Mouse (Mus musculus): ENCODE data around the gene Cmtm2a. TPM values are rescaled to one million over a fixed set of nuclear protein-coding genes. Genes with fewer than 3 reads are reported as not detected.
"Not testable (repeated sequence)": the region's sequence is repeated elsewhere in the genome, so short reads cannot be mapped to it uniquely, and the experiment has no call there.

Gene Cmtm2a
- polyA plus RNA-seq, 1 experiment = not detected

GRCm38 (mm10) chr8:104333786-104334185 is 40.8 kb upstream of the Cmtm2a start:
- TF ChIP-seq GATA1 (IDR thresholded peaks at IDR 0.05; ENCODE audit: borderline replicate concordance, low read length) = no peak
- no peak for TF ChIP-seq FLI1 (IDR thresholded peaks at IDR 0.05; ENCODE audit: low read length)

DNA sequence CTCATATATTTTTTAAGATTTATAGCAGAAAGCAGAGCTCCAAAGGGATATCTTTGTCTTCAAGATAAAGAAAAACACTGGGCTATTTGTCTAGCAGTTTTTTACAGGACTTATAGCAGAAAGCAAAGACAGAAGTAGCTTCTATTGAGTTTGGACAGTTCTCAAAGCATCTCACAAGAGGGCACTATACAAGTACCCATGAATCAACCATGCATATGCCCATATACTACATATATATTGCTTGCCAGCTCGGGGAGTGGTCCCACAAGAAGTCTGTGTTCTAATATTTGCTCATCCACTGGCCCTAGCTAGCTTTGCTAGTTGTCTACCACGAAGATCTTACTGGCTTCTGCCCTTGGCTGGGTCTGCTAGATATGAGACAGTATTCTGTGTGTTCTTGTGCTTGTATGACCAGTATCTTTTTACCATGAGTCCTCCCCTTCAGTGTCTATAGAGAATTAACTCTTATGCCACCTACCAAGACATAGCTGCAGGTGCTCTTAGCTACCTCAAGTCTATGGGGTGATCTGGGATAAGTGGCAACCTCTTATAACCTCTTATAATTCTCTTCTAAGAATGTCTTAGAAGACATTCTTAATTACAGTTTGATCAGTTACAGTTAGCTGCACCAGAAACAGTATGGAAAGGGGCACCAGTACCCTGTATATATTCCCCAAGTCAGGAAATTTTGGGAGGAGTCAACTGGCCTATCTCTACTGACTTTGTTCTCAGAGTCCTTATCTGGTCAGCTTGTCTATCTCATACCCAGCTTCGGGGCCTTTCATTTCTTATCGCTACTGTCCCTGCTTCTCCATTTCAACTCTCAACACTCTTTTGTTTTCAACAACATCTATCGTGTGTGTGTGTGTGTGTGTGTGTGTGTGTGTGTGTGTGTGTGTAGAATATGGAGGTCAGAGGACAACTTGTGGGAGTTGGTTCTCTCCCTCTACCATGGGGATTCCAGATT is 40.0 kb upstream of the Cmtm2a start:
- peaks cover 8% of the 10 kb centered on the region; the same call in 1 of the 2 replicates for H3K9me3 ChIP-seq
- H3K36me3 ChIP-seq (replicated peaks; ENCODE audit: low read length) = no peaks in the 10 kb centered on the region
- no peak overlapping the region for H3K4me3 ChIP-seq (replicated peaks)
- peaks cover 21% of the 10 kb centered on the region for H3K4me1 ChIP-seq
- H3K27me3 ChIP-seq (replicated peaks) = peaks cover 3% of the 10 kb centered on the region
- TF ChIP-seq GATA1 (IDR thresholded peaks at IDR 0.05; ENCODE audit: borderline replicate concordance, low read length) = no peak
- TF ChIP-seq FLI1 (IDR thresholded peaks at IDR 0.05; ENCODE audit: low read length) = no peak

More at GRCm38 (mm10) chr8:104333786-104334185, 40.8 kb upstream of the Cmtm2a start:
- peaks cover 8% of the 10 kb centered on the region; the same call in 1 of the 2 replicates for H3K9me3 ChIP-seq
- no peaks in the 10 kb centered on the region for H3K36me3 ChIP-seq (replicated peaks; ENCODE audit: low read length)
- peaks cover 3% of the 10 kb centered on the region for H3K27me3 ChIP-seq (replicated peaks)
- peaks cover 26% of the 10 kb centered on the region for H3K4me1 ChIP-seq
- peak overlapping the region; percentile 68 for H3K4me3 ChIP-seq (replicated peaks)

DNA sequence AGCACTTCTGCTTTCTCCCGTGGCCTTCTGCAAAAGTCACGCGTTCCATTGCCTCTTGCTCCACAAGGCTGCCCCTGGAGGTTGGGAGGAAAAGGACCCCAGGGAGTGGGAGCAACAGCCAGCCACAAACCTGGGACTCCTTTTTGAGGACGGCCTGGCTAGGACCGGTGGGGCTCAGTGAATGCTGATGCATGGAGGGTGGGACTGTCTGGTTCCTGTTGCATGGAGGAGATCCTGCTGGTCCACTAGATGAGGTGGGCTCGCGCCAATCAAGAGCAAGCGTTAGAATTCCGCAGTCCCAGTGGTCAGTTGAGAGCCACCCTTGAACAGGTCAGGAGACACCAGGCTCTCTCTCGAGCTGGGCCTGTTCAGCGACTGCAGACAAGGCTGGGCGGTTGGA is 28.9 kb upstream of the Cmtm2a start, which contains the start of gene Cmtm2b:
Gene Cmtm2b, plus strand, starts transcription at position 301 of the 400 bp plus-strand sequence.
- not testable (repeated sequence) for H3K9me3 ChIP-seq; H3K4me1 ChIP-seq; H3K36me3 ChIP-seq (replicated peaks; ENCODE audit: low read length); H3K27me3 ChIP-seq (replicated peaks); H3K4me3 ChIP-seq (replicated peaks)

DNA sequence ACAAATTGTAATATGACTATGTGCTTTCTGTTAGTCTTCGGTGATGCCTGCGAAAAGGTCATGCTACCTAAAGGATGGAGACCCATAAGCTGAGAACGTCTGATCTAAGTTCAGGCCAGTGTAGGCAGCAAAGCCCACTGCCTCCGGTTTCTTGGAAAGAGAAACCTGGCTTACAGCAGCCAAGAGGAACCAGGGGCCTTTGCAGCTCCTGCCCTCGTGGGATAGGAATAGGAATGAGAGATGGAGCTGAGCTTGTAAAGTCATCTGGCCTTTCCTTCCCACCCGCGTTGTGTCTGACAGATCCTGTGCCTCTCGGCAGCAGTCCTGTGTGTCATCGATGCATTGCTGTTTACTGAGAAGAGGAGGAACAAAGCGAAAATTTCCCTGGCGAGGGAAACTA is 28.3 kb upstream of the Cmtm2a start, which contains the start of gene Gm11020:
Gene Gm11020, plus strand, starts transcription at position 301 of the 400 bp plus-strand sequence.
- H3K4me1 ChIP-seq; H3K4me3 ChIP-seq (replicated peaks); H3K27me3 ChIP-seq (replicated peaks); H3K9me3 ChIP-seq; H3K36me3 ChIP-seq (replicated peaks; ENCODE audit: low read length): not testable (repeated sequence)

GRCm38 (mm10) chr8:104313311-104313710 is 20.3 kb upstream of the Cmtm2a start:
- no peaks in the 10 kb centered on the region for H3K36me3 ChIP-seq (replicated peaks; ENCODE audit: low read length)

DNA sequence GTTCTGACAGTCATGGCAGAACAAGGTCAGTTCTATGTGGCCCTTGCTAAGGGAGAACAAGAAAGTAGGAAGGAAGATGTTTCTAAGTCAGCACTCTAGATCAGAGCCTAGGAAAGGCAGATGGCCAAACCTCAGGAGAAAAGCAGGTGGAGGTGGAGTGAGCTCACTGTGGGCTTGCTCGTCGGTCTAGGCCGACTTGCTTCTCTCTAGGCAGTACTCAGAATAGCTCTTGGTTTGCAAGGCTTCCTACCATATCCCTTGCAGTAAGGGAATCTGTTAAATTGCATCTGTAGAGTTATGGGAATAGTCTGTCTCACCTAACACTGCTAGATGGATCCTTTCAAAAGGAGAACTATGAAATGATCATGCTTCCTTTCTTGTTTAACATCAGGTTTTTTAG is 19.0 kb upstream of the Cmtm2a start:
- not testable (repeated sequence) for H3K9me3 ChIP-seq; H3K4me1 ChIP-seq; H3K36me3 ChIP-seq (replicated peaks; ENCODE audit: low read length); H3K4me3 ChIP-seq (replicated peaks); H3K27me3 ChIP-seq (replicated peaks)

More at GRCm38 (mm10) chr8:104313311-104313710, 20.3 kb upstream of the Cmtm2a start:
- no peaks in the 10 kb centered on the region; the same call in 1 of the 2 replicates for H3K9me3 ChIP-seq
- TF ChIP-seq FLI1 (IDR thresholded peaks at IDR 0.05; ENCODE audit: low read length) (no peak), GATA1 (IDR thresholded peaks at IDR 0.05; ENCODE audit: borderline replicate concordance, low read length) (no peak)
- no peak overlapping the region for H3K4me3 ChIP-seq (replicated peaks)
- H3K4me1 ChIP-seq = no peaks in the 10 kb centered on the region
- H3K27me3 ChIP-seq (replicated peaks) = no peaks in the 10 kb centered on the region

- peak within 1 kb of the TSS; percentile 56 for H3K4me3 ChIP-seq (replicated peaks)
- H3K9me3 ChIP-seq; H3K36me3 ChIP-seq (replicated peaks; ENCODE audit: low read length); H3K4me1 ChIP-seq; H3K27me3 ChIP-seq (replicated peaks): not testable (repeated sequence)
Measured at GRCm38 (mm10) chr8:104309441-104310155, 16.6 kb upstream of the Cmtm2a start, which contains the start of the genes Gm45711 and Cmtm1. Gm45711 (minus strand) TSS chr8:104310081. Cmtm1 (minus strand) TSS chr8:104310145.

DNA sequence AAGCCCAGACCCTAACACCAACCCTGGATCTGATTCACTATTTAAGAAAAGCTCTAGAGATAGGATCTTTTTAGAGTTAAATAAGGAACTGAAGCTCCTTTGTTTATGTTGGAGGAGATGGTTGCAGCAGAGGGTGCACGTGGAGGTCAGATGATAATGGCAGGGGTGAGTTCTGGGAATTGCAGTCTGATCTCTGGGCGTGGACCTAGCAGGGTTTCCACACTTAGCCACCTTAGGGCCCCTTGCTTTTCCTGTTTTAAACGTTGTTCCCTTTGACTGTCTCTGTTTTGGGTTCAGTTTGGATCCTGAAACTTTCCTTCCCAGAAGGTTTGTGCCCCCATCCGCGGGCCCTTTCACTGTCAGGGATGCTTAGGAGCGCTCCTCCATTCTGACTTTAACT is 15.4 kb upstream of the Cmtm2a start:
- not testable (repeated sequence) for H3K9me3 ChIP-seq; H3K4me1 ChIP-seq; H3K4me3 ChIP-seq (replicated peaks); H3K27me3 ChIP-seq (replicated peaks); H3K36me3 ChIP-seq (replicated peaks; ENCODE audit: low read length)

GRCm38 (mm10) chr8:104304962-104305361 is 12.0 kb upstream of the Cmtm2a start:
- TF ChIP-seq GATA1 (IDR thresholded peaks at IDR 0.05; ENCODE audit: borderline replicate concordance, low read length) (no peak), FLI1 (IDR thresholded peaks at IDR 0.05; ENCODE audit: low read length) (no peak)
- Histone ChIP-seq H3K4me1 (no peaks in the 10 kb centered on the region), H3K9me3 (peaks cover 4% of the 10 kb centered on the region), H3K36me3 (replicated peaks; ENCODE audit: low read length) (no peaks in the 10 kb centered on the region), H3K4me3 (replicated peaks) (no peak overlapping the region), H3K27me3 (replicated peaks) (no peaks in the 10 kb centered on the region)

GRCm38 (mm10) chr8:104302536-104302935 is 9.6 kb upstream of the Cmtm2a start:
- H3K9me3 ChIP-seq; H3K4me1 ChIP-seq; H3K36me3 ChIP-seq (replicated peaks; ENCODE audit: low read length); H3K27me3 ChIP-seq (replicated peaks); H3K4me3 ChIP-seq (replicated peaks): not testable (repeated sequence)

- not testable (repeated sequence) for H3K27me3 ChIP-seq (replicated peaks); H3K4me3 ChIP-seq (replicated peaks); H3K4me1 ChIP-seq; H3K36me3 ChIP-seq (replicated peaks; ENCODE audit: low read length); H3K9me3 ChIP-seq
Measured at GRCm38 (mm10) chr8:104301577-104301976, 8.6 kb upstream of the Cmtm2a start.
